Mouse (Mus musculus) brain, embryonic 14.5 days (tissue): ENCODE measurements around the gene Ndufaf8.

Experiments used
- CTCF ChIP-seq: fragments of 200-500 bp; IDR thresholded peaks from 2 replicates; pipeline ENCODE4 v1.5.1; 2012; ENCODE audit warnings: inconsistent platforms, mild to moderate bottlenecking, moderate library complexity, borderline replicate concordance; ENCODE audit not compliant: insufficient read depth, insufficient read length; ENCODE audit errors: extremely low read depth
- POLR2A ChIP-seq: fragments of 200-500 bp; IDR thresholded peaks from 2 replicates; pipeline ENCODE4 v1.6.1; 2012; ENCODE audit warnings: mild to moderate bottlenecking, inconsistent platforms, borderline replicate concordance; ENCODE audit not compliant: poor library complexity, insufficient read depth, insufficient read length, severe bottlenecking; ENCODE audit errors: extremely low read depth

DNA sequence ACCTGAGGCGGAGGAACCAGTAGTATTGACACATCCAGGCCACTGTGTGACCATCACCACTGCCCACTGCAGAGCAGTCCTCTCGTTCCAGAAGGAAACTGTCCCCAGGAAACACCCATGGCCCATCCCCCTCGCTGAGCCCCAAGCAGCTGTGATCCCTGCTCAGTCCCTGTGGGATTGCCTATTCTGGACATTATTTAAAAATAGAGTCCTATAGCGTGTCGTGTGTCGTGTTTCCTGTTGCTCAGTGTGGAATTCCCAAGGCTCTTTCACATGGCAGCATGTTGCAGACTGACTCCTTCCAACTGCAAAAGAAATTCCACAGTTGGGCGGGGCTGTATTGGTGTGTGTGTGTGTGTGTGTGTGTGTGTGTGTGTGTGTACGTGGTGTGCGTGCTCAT is 46.5 kb upstream of the Ndufaf8 start:
- TF ChIP-seq CTCF (no peak), POLR2A (no peak)
